Mouse (Mus musculus) adrenal gland, postnatal 10 days (tissue): Measurements from ENCODE around the gene Ccdc80. TPM values are rescaled to one million over a fixed set of nuclear protein-coding genes. Genes with fewer than 3 reads are reported as not detected.

ENCODE experiments used
- DNase-seq: peaks from one replicate; pipeline ENCODE4 v3.0.0; 2021; ENCODE audit warnings: mixed read lengths
- long read RNA-seq, 2 experiments: library from polyadenylated mRNA; stranded (forward); transcript quantifications; one replicate each; pipeline ENCODE4 v2.0.0; 2021
- total RNA-seq, 2 experiments: library from RNA; stranded (reverse); gene quantifications; 2 replicates each; pipeline ENCODE4 v1.2.3; 2021

Gene Ccdc80
- 10 to 100 TPM; 60.7 to 82.4 TPM for total RNA-seq
- long read RNA-seq, experiment 1, full-length matches to known transcripts, result 17 of 42 reads
- long read RNA-seq, experiment 1, partial matches to known transcripts, result 22 of 42 reads
- long read RNA-seq, experiment 1, other reads (novel, unspliced or antisense), result 3 of 42 reads
- long read RNA-seq, experiment 2, full-length matches to known transcripts, result 17 of 24 reads
- long read RNA-seq, experiment 2, partial matches to known transcripts, result 6 of 24 reads
- long read RNA-seq, experiment 2, other reads (novel, unspliced or antisense), result 1 of 24 reads

DNA sequence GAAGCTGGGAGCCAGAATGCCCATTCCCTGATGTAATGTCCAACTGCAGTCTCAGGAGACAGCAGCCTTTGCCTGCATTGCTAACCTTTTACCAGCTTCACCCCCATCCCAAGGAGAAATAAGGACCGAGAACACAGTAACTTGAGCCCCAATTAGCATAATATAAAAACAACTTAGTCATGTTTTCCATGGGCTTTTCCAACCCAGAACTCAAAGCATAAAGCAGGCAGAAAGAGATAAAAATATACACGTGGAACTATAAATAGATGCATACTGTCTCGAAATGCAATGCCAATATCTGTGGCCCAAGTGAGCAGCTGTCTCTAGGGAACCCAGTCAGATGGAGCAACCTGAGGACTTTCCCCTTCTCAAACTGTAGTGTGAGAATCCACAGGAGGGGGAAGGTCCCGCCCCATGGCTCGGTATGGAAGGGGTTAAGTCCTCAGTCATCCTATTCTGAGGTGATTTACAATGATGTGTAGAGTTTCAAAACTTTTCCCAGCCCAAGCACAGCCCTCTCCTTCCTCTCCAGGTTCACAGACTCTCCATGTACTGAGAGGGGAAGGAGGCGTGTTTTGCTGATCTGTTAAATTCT, at the start of gene Ccdc80:
Gene Ccdc80 (plus strand): TSS at position 266 of the 595 bp plus-strand sequence.
- DNase-seq, result peak; percentile 49

- no peak for DNase-seq
Measured at GRCm38 (mm10) chr16:45044844-45045243, 48.4 kb upstream of the Ccdc80 start.

DNA sequence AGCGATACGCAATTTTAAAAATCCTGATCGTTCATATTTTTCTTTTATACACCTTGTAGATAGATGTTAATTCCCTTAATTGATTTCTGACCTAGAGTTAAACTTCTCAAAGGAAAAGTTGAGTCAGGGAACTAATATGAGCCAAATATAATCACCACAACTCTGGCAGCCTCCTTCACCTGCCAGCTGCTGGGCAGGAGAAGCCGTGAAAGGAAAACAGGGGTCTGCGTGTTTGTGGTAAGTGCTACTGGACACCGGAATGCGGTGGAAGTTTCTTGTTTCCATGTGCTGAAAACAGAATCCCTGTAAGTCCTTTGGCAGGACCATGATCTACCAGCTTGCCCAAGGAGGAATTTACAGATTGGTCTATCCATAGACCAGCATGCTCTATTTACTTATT, 36.0 kb upstream of the Ccdc80 start:
- no peak for DNase-seq

DNA sequence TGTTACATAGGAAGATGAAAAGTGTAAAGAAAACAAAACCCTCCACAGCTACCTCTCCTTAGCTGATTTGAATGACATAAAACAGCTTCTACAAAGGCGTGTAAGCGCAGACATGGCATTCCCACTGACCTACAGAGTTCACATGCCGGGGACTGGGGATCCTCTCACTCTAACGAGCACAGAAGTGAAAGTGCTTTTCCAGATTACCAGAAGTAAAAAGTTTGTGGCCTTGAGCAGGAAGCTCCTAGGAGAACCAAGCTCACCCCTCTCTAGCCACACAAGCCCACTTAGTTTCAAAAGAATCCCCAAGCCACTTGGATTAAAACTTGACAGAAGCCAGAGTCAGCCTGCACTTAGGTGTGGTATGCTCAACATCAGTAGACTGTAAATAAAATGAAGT, 35.3 kb upstream of the Ccdc80 start:
- no peak for DNase-seq

- no peak for DNase-seq
Measured at GRCm38 (mm10) chr16:45061140-45061539, 32.1 kb upstream of the Ccdc80 start.

GRCm38 (mm10) chr16:45070383-45071083, 22.7 kb upstream of the Ccdc80 start:
- DNase-seq, result peak; percentile 39

DNA sequence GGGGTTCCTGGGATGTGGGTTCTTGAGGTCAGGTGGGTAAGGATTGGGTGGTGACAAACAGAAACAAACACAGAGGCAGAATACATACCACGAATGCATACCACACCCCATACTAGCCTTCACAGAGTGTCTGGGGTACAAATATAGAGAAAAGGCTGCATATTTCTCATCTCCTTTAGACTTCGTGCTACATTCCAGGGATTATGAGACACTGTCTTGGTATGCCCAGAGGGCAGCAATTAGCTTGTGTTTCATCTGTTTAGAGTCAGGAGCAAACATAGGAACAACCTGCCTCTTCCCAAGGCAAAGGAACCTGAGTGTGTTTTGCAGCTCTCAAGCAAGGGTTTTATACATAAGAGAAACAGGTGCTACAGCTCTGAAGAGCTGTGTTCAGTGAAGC, 21.8 kb upstream of the Ccdc80 start:
- no peak for DNase-seq

DNA sequence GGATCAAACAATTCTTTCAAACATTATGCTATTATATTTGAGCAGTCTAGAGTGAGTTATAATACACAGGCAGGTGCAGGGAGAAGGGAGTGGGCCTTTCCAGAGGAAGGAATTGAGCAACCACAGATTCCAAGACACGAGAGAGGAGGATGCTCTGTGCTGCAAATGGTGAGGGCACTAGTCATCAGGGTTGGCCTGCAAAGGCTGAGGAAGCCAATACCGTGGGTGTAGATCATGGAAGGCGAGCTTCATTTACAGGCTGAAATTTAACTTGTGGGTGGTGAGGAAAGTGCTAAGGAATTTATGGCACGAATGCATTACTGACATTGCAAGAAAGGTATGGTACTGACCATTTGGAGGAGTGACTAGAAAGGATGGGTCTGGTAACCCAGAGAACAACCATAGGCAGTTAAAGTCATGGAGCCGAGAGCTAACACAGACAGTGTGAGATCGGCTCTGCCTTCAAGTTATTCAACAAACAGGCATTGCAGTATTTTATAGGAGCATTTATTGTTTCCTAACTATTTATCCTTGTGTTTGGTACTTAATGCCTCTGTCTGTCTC, 15.6 kb upstream of the Ccdc80 start:
- DNase-seq, result no peak

DNA sequence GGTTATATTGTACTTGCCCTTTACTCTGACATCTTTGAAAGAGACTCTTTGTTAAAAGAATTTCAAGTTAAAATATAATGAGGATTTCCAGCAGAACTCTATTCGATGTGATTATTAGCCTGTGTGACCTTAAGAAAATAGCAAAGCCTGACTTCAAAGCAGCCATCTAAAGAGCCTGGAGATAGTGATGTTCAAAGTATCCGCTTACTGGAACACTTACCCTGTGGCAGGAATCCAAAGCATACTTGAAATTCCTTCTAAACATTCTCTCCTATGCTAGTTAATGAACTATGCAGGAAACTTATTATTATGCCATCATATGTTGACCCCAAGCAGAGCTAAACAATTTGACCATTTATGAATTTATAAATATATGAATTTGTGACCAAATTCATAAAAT, 13.9 kb upstream of the Ccdc80 start:
- DNase-seq, result no peak

DNA sequence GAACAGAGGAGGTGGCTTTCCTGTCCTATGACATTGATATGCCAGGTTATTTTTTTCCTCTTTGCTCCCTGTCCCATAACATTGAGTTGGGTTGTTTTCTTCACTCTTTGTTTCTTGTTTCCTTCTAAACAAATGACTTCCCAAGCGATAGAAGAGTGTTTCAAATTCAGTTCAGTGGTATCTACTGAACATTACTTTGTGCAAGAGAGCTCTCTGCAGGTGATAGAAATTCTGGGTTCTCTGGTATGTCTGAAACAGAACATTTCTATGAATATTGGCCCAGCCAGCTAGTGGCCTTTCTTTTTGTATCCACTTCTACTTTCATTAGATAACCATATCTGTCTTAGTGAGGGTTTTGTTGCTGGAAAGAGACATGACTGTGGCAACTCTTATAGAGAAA, 4.4 kb upstream of the Ccdc80 start:
- no peak for DNase-seq

- DNase-seq, result peak; percentile 80
Measured at GRCm38 (mm10) chr16:45090005-45090404, 3.2 kb upstream of the Ccdc80 start.

DNA sequence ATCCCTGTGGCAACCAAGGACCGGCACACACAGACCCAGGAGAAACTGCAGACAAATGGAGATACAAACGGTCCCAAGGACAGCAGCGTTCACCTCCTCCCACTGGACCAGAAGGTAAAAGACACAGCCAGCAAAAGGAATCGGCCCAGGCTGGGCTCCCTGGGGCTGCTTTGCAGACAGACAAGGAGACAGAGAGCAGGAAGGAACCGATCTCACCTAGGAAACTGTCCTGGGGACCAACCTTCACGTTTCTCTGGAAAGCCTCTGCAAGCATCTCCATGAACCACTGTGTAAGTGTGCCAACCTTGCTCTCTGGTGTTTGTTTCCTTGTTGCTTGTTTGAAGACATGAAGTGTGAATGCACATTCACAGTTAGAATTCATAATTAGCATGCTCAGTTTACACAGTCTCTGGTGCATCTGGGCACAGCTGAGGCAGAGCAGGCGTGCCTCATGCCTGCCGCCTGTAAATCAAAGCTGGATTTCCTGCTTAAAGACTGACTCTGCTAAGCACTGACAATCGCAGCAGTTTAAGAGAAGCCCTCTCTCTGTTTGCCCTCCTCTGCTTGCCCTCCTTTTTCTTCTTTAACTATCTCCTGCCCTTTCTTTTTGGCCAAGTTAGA, 1.0 kb downstream of the Ccdc80 start:
- DNase-seq, result peak; percentile 39

DNA sequence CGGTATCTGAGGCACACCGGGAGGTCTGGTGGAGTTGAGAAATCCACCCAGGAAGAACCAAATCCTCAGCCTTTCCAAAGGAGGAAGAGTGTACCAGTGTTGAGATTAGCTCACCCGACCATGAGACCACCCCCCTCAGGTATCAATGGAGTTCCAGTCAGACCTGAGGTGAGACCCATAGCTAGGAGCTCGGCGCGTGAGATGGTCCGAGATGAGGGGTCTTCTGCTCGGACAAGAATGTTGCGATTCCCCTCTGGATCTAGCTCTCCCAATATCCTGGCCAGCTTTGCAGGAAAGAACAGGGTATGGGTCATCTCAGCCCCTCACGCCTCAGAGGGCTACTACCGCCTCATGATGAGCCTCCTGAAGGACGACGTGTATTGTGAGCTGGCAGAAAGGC, 1.8 kb downstream of the Ccdc80 start:
- no peak for DNase-seq

DNA sequence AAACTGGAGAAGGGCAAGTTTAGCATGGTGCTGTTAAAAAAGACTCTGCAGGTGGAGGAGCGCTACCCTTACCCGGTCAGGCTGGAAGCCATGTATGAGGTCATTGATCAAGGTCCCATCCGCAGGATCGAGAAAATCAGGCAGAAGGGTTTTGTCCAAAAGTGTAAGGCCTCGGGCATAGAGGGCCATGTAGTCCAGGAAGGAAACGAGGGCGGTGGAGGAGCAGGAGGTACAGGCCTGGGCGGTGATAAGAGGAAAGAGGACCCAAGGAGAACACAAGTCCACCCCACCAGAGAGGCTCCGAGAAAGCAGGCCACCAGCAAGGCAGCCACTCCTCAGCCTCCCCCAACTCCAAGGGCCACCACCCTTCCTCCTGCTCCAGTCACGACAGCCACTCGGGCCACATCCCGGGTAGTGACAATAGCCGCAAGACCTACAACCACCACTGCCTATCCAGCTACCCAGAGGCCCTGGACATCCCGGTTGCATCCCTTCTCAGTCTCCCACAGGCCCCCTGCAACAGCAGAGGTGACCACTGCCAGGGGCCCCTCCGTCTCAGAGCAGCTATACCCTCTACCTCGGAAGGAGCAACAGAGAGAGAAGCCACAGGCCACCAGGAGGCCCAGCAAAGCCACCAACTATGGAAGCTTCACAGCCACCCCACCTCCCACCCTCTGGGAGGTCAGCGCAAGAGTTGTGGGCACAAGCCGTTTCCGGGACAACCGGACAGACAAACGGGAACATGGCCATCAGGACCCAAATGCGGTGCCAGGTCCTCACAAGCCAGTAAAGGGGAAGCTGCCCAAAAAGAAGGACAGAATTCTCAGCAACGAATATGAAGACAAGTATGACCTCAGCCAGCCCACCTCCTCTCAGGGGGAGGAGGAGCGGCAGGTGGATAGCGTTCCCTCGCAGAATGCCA, 2.6 kb downstream of the Ccdc80 start:
- DNase-seq, result no peak

DNA sequence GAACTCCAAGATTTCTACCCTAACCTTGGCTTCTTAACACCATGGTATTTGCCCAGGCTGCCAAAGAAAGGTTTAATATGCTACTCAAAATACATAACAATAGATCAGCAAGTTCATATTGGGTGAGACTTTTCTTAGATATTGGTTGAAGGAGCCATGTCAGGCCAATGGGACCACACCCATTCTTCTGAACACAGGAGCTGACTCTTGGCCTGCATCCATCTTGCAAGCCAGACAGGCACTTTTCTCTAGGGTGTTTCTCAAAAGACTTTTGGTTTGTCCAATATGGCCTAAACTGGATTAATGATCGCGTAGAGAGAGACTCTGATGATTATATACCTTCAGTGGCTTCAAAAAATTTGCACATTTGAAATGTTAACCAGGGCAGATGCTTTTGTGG, 4.3 kb downstream of the Ccdc80 start:
- no peak for DNase-seq

DNA sequence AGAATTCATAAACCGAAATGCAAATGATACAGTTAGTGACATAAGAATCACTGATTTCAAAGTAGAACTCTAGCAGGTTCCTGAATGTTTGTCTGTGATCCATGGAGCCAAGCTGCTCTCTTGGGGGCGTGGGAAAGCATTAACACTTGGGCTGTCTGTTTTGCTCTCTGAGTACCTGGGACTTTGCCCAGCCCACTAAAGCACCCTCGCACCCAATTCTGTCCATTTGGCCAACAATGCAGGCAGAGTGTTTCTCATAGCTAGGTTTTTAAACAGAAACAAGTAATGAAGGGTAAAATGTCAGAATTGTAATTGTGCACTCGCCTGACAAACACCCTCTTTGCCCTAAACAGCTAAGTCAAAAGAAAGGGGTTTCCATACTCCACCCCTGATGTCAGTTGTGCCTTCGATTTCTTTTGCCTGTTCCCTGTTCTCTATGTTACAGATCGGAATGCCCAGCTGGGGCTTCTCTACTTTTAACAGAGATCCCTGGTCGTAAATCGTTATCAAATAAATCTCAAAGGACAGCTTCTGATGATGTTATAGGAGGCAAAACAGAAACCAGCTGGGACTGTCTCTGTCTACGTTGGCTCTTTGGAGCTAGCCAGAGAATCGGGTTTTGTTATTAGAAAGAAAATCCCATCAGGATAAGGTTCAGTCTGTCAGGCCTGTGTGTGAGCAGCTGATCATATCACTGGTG, 5.1 kb downstream of the Ccdc80 start:
- DNase-seq, result no peak

GRCm38 (mm10) chr16:45098886-45099210, 5.6 kb downstream of the Ccdc80 start:
- DNase-seq, result no peak

DNA sequence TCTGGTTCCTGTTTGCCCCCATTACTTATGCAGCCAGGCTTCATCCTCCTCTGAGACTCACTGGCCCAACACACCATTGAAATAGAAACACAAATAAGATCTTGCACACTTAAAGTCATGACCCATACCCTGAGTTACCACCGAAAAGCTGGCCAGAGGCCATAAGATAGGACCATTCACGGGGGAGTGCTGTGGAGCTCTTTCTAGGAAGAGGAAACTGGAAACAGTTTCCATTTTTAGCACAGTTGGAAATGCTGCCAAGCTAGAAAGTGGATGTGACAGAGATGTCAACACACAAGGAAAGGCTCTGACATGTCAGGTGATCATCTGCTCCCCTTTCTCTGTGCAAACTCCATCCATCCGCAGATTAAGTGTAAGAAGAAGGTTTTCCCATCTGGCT, 7.7 kb downstream of the Ccdc80 start:
- no peak for DNase-seq

GRCm38 (mm10) chr16:45104993-45105392, 11.8 kb downstream of the Ccdc80 start:
- DNase-seq, result no peak

- no peak for DNase-seq
Measured at GRCm38 (mm10) chr16:45108203-45108878, 15.1 kb downstream of the Ccdc80 start.

DNA sequence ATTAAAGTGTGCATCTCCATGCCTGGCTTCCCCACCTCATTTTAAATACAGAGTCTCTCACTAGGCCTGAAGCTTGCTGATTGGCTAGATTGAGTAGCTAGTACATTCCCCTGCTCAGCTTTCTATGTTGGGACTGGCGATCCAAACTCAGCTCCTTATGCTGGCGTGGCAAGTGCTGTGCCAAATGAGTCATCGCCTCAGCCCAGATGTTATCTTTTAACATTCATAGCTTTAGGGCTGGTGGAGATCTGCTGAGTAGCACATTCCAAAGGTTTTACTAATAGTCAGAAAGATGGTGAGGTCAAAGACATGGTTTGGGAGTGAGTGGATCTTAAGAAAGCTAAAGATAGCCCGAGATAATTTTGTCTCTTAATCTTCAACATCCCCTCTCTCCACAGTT, 17.3 kb downstream of the Ccdc80 start:
- peak; percentile 60 for DNase-seq
